Mouse (Mus musculus) brown adipose tissue, adult 24 weeks (tissue): ENCODE results near the gene Gm42674. TPM values are rescaled to one million over a fixed set of nuclear protein-coding genes. Genes with fewer than 3 reads are reported as not detected.

Experiments used
- H3K27ac ChIP-seq: fragments of 200-500 bp; replicated peaks from 2 replicates; pipeline ENCODE4 v1.5.1; 2012; ENCODE audit warnings: low read depth, mild to moderate bottlenecking, low read length
- H3K4me1 ChIP-seq: fragments of 200-500 bp; 2 replicates; pipeline ENCODE4 v1.6.1; 2012; ENCODE audit warnings: low read length, mixed read lengths; ENCODE audit not compliant: control insufficient read depth, insufficient read depth, insufficient read length
- H3K4me3 ChIP-seq: fragments of 200-500 bp; 2 replicates; pipeline ENCODE4 v1.5.1; 2012; ENCODE audit warnings: low read depth, mild to moderate bottlenecking, low read length, moderate library complexity; ENCODE audit not compliant: insufficient read depth
- polyA plus RNA-seq: library from polyadenylated mRNA; stranded (reverse); fragments of >200 nt; gene quantifications from 2 replicates; pipeline ENCODE4 v1.2.4, GENCODE M21; 2012; ENCODE audit not compliant: missing spikeins, insufficient read depth, insufficient read length

Gene Gm42674
- polyA plus RNA-seq, 1 experiment: not detected

- no peaks in the 10 kb centered on the region for H3K4me1 ChIP-seq
- no peak overlapping the region for H3K27ac ChIP-seq
- H3K4me3 ChIP-seq: no peak overlapping the region
Measured at GRCm38 (mm10) chr3:90625496-90625895, 23.8 kb downstream of the Gm42674 start.

GRCm38 (mm10) chr3:90626266-90627021 is 24.7 kb downstream of the Gm42674 start:
- H3K4me3 ChIP-seq: no peak overlapping the region
- no peak overlapping the region for H3K27ac ChIP-seq

GRCm38 (mm10) chr3:90627366-90627765 is 25.7 kb downstream of the Gm42674 start:
- H3K27ac ChIP-seq: no peak overlapping the region
- H3K4me1 ChIP-seq: no peaks in the 10 kb centered on the region
- no peak overlapping the region for H3K4me3 ChIP-seq

More at GRCm38 (mm10) chr3:90626266-90627021, 24.7 kb downstream of the Gm42674 start:
- no peaks in the 10 kb centered on the region for H3K4me1 ChIP-seq

- H3K4me1 ChIP-seq: no peaks in the 10 kb centered on the region
- H3K27ac ChIP-seq: no peak overlapping the region
- no peak overlapping the region for H3K4me3 ChIP-seq
Measured at GRCm38 (mm10) chr3:90627807-90628206, 26.1 kb downstream of the Gm42674 start.

GRCm38 (mm10) chr3:90629298-90629697 is 27.6 kb downstream of the Gm42674 start:
- no peak overlapping the region for H3K27ac ChIP-seq
- H3K4me3 ChIP-seq: no peak overlapping the region
- H3K4me1 ChIP-seq: no peaks in the 10 kb centered on the region

GRCm38 (mm10) chr3:90631984-90632383 is 30.3 kb downstream of the Gm42674 start:
- H3K4me1 ChIP-seq: no peaks in the 10 kb centered on the region
- H3K4me3 ChIP-seq: no peak overlapping the region
- no peak overlapping the region for H3K27ac ChIP-seq

- Histone ChIP-seq H3K4me1 (no peaks in the 10 kb centered on the region), H3K4me3 (no peak overlapping the region), H3K27ac (no peak overlapping the region)
Measured at GRCm38 (mm10) chr3:90638511-90639275, 37.0 kb downstream of the Gm42674 start.

- Histone ChIP-seq H3K4me3 (no peak overlapping the region), H3K27ac (no peak overlapping the region), H3K4me1 (no peaks in the 10 kb centered on the region)
Measured at GRCm38 (mm10) chr3:90639511-90640154, 37.9 kb downstream of the Gm42674 start.

- Histone ChIP-seq H3K4me3 (no peak overlapping the region), H3K4me1 (no peaks in the 10 kb centered on the region), H3K27ac (no peak overlapping the region)
Measured at GRCm38 (mm10) chr3:90640981-90641380, 39.3 kb downstream of the Gm42674 start.

- H3K4me1 ChIP-seq: no peaks in the 10 kb centered on the region
- no peak overlapping the region for H3K27ac ChIP-seq
- no peak overlapping the region for H3K4me3 ChIP-seq
Measured at GRCm38 (mm10) chr3:90644220-90644619, 42.5 kb downstream of the Gm42674 start.

GRCm38 (mm10) chr3:90647291-90647690 is 45.6 kb downstream of the Gm42674 start:
- no peak overlapping the region for H3K4me3 ChIP-seq
- H3K4me1 ChIP-seq: no peaks in the 10 kb centered on the region
- no peak overlapping the region for H3K27ac ChIP-seq

- no peak overlapping the region for H3K4me3 ChIP-seq
- no peak overlapping the region for H3K27ac ChIP-seq
- H3K4me1 ChIP-seq: no peaks in the 10 kb centered on the region
Measured at GRCm38 (mm10) chr3:90648981-90649380, 47.3 kb downstream of the Gm42674 start.

- no peak overlapping the region for H3K4me3 ChIP-seq
- no peak overlapping the region for H3K27ac ChIP-seq
- H3K4me1 ChIP-seq: no peaks in the 10 kb centered on the region
Measured at GRCm38 (mm10) chr3:90649832-90650231, 48.1 kb downstream of the Gm42674 start.

GRCm38 (mm10) chr3:90652878-90653508 is 51.3 kb downstream of the Gm42674 start:
- H3K4me1 ChIP-seq: no peaks in the 10 kb centered on the region
- H3K27ac ChIP-seq: no peak overlapping the region
- H3K4me3 ChIP-seq: no peak overlapping the region

GRCm38 (mm10) chr3:90653717-90654116 is 52.0 kb downstream of the Gm42674 start, which contains the start of gene S100a7a:
Gene S100a7a, plus strand, starts transcription at chr3:90654017.
- H3K4me1 ChIP-seq: no peaks in the 10 kb centered on the region
- no peak within 1 kb of the TSS for H3K27ac ChIP-seq
- H3K4me3 ChIP-seq: no peak within 1 kb of the TSS
